Mouse (Mus musculus): ENCODE measurements around the gene Ublcp1.
A peak's percentile ranks its signal among the peaks of the same experiment; 100 is the strongest.

The Ublcp1 gene

DNA sequence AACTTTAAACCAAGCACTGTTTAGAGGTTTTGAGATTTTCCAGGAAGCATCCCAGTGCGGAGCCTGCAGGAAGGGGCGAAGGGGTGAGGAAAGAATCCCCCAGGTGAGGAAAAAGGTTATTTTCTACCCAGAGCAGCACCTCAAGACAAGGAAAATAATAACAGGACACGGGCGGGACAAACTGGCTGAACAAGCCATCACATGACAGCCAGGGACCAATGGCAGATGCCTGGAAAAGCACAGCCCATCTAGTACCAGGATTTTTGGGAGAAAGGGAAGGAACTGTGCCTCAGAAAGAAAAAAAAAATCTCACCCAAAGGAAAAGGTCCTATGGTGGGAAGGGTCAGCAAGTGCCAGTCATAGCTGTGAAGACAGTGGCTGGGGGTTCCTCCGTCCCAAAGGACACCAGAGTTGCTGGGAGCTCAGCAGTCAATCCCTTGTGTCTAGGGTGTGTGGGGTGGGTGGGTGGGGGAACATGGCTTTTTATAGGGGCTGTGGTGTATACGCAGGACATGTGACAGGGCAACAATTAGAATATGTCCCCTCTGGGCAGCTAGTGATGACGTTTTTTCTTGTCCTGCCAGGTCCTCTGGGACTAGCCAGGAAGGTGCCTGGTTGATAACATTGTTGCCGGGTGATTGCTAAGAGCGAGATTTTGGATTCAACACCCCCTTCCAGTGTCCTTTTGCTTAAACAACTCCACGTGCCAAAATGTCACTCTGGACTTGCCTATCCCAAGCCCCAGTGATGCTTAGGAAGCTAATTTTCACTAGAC is 47.8 kb downstream of the Ublcp1 start:
- DNase-seq (ENCODE audit: low spot score in 2 of 2): no peak

DNA sequence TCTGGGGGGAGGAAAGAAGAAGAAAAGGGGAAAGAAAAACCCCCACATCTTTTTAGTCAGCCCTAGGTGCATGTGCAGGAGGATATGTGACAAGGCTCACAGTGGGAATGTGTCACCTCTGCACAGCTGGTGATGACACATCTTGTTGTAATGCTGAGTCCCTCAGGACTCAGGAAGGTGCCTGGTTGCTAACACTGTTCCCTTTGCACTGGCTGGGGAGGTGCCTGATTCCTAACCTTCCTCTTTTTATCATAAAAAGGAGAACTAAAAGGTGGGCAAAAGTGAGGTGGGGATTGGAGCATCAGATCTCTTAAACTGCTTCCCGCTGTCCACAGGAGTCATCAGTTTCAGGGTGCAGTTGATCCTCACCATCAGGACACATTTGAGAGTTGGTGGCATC is 52.9 kb downstream of the Ublcp1 start:
- no peak for DNase-seq (ENCODE audit: low spot score in 2 of 2)

DNA sequence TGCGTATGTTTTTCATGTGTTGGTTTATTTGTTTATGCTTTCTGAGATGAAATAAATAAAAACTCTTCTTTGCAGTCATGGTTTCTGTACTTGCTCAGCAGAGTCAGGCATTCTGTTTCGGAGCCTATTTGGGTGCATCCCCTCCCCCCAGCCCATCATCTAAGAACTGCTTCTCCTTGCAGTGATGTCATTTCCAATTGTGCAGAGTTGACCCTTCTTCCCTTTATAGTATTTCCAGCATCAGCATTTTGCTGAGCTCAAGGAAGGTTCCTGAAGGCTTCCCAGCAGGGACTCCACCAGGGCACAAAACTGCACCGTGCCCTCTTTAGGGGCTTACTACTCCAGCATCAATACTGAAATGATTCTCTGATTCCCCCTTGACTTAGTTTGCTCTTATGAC is 55.7 kb downstream of the Ublcp1 start:
- no peak for DNase-seq (ENCODE audit: low spot score in 2 of 2)

DNA sequence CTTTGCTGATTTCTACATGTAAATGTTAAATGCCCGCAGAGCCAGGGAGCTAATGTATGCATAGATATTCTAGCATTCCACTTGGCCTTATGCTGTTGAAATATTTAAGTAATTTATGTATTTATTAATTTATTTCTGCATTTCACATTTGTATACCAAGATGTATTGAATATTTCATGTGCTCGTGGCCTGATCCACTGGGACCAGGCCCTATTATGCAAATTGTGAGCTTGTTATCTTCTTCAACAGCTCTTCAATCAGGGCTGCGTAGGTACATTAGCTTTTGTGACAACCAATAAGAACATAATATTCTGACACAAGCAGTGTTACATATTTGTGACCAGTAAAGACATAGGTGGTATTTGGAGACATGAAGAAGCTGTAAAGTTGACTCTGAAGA is 56.9 kb downstream of the Ublcp1 start:
- DNase-seq (ENCODE audit: low spot score in 2 of 2): no peak

- no peak for DNase-seq (ENCODE audit: low spot score in 2 of 2)
These were observed 58.0 kb downstream of the Ublcp1 start for GRCm38 (mm10) chr11:44412276-44412675.

DNA sequence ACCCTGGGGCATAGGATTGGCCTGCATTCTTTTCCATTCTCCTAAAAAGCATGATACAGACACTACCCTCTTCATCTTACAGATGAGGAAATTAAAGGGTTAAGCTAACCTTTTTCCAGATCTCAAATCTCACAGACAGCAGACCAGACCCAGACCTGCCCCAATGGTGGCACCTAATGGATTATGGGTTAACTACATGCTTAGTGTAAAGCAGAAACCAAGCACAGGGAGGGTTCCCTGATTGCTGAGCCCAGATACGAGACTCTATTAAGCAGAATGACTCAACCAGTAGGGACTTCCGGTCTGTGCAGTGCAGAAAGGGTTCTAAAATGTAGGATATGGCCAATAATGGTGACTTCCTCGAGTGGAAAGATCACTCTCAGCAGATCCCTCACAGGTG is 59.9 kb downstream of the Ublcp1 start:
- no peak for DNase-seq (ENCODE audit: low spot score in 2 of 2)

DNA sequence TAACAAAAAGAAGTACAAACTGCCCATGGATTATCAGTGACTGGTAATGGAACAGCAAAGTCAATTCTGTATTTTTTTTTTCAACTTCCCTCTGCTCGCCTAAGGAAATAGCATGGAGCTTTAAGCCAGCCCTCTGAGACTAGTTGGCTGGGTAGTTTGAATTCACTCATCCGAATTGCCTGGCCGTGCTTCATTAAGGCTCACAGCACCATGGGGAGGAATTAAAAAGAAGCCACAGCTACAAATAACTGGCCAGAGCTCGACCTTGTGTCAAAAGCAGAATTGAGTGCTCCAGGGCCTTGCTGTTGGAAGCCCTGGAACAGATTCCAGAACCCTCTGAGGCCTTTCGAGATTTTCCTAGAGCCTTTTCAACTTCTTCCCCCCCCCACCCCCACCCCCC is 61.7 kb downstream of the Ublcp1 start:
- peak in 1 of 2 experiments; percentile 27 for DNase-seq (ENCODE audit: low spot score in 2 of 2)

DNA sequence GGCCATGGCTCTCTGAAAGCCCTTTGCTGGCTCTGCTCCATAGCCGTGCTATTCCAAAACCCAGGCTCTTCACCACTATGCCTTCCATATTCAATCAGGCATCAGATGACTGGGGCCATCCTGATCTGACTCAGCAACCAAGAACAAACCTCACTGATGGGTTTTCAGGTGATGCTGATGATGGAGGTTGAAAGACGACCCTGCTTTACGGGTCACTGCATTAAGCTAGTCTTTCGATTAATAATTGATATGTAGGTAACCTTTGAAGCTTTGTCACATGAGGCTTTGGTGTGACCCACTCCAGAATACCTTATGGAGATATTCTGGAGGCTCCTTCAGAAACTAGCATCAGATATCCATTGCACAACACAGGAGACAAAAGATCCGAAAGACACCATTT is 63.8 kb downstream of the Ublcp1 start:
- no peak for DNase-seq (ENCODE audit: low spot score in 2 of 2)

- no peak for DNase-seq (ENCODE audit: low spot score in 2 of 2)
These were observed 64.3 kb downstream of the Ublcp1 start for GRCm38 (mm10) chr11:44405961-44406360.

DNA sequence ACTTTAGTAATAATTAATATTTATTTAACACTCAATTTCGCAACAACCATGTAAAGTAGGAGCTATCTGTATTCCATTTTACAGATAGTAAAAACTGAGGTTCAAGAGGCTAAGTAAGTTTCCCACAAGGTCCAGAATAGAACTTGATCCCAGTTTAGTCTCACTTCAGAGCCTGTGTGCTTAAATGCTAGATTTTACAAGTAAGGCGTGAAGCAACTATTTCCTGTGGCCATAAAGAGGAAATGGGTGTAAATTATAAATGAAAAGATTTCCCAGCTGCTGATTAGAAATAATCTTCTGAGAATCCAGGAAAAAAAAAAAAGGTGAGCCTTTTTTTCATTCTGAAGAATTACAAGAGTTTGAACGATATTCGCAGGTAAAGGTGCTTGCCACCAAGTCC is 65.2 kb downstream of the Ublcp1 start:
- DNase-seq (ENCODE audit: low spot score in 2 of 2): no peak

Measured in right cerebral cortex, postnatal 10 days (tissue).